Mouse (Mus musculus) liver, embryonic 15.5 days (tissue): ENCODE measurements at regions not wholly inside any gene's neighbourhood (a gene's known extent, or its start where the extent isn't known, plus 50 kb on each side); places are given as distances from the start of the nearest gene placed in this dataset.

Experiments
- ATAC-seq: fragments of 200-750 bp; cut with Nextera tagmentation; 2 replicates; pipeline ENCODE4 v1.8.0; 2017; ENCODE audit warnings: moderate number of reproducible peaks, mild to moderate bottlenecking, moderate library complexity; ENCODE audit not compliant: insufficient read depth
- H3K27ac ChIP-seq: fragments of 300-500 bp; sonication (generic); replicated peaks from 2 replicates; pipeline ENCODE4 v1.5.1; 2015; ENCODE audit warnings: mild to moderate bottlenecking, inconsistent platforms
- H3K27me3 ChIP-seq: fragments of 300-500 bp; sonication (generic); 2 replicates; pipeline ENCODE4 v1.6.1; 2015; ENCODE audit warnings: mild to moderate bottlenecking, inconsistent platforms
- H3K36me3 ChIP-seq: fragments of 300-500 bp; sonication (generic); replicated peaks from 2 replicates; pipeline ENCODE4 v1.6.1; 2015; ENCODE audit warnings: moderate library complexity, mild to moderate bottlenecking, inconsistent platforms
- H3K4me1 ChIP-seq: fragments of 300-500 bp; sonication (generic); replicated peaks from 2 replicates; pipeline ENCODE4 v1.6.1; 2015; ENCODE audit warnings: inconsistent platforms
- H3K4me2 ChIP-seq: fragments of 300-500 bp; sonication (generic); 2 replicates; pipeline ENCODE4 v1.6.1; 2015; ENCODE audit warnings: moderate library complexity, mild to moderate bottlenecking, inconsistent platforms
- H3K4me3 ChIP-seq: fragments of 300-500 bp; sonication (generic); replicated peaks from 2 replicates; pipeline ENCODE4 v1.5.1; 2015; ENCODE audit warnings: mild to moderate bottlenecking, inconsistent platforms
- H3K9ac ChIP-seq: fragments of 300-500 bp; sonication (generic); 2 replicates; pipeline ENCODE4 v1.6.1; 2015; ENCODE audit warnings: moderate library complexity, mild to moderate bottlenecking, inconsistent platforms
- H3K9me3 ChIP-seq: fragments of 300-500 bp; sonication (generic); replicated peaks from 2 replicates; pipeline ENCODE4 v1.6.1; 2016; ENCODE audit warnings: inconsistent platforms
- WGBS: fragments of 180-500 bp; shearing (Covaris S2); methylation state at CpG from one replicate; pipeline ENCODE4 v1.1.7; 2015; ENCODE audit warnings: mixed read lengths; ENCODE audit not compliant: insufficient replicate concordance; 5-methylcytosine and 5-hydroxymethylcytosine counted together

DNA sequence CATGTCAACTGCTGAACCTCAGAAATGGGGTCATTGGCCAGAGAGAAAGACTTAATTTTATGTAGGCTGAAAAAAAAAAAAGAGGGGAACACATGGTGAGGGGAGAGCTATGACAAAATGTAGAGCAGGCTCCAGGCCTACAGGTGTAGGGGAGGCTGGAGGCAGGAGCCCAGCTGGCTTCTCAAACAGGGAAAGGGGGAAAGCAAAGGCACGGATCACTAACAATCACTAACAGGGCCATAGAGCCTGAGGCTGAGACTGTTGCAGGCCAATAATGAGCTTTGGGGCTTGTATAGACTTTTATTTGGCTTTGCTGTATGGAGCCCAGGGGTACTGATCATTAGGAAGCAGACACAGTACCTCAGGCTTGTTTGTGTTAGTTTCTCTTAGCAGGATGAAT lies 777.9 kb downstream of the Epha4 start:
- no peaks in the 10 kb centered on the region for H3K36me3 ChIP-seq
- 69% methylated on average over 1 of the region's 1 CpGs for WGBS
- no peak overlapping the region for H3K4me3 ChIP-seq
- H3K9ac ChIP-seq, result no peak overlapping the region
- H3K4me2 ChIP-seq, result no peak overlapping the region
- no peaks in the 10 kb centered on the region for H3K4me1 ChIP-seq
- H3K27me3 ChIP-seq, result no peaks in the 10 kb centered on the region
- no peak for ATAC-seq
- H3K27ac ChIP-seq, result no peak overlapping the region
- H3K9me3 ChIP-seq, result no peaks in the 10 kb centered on the region

DNA sequence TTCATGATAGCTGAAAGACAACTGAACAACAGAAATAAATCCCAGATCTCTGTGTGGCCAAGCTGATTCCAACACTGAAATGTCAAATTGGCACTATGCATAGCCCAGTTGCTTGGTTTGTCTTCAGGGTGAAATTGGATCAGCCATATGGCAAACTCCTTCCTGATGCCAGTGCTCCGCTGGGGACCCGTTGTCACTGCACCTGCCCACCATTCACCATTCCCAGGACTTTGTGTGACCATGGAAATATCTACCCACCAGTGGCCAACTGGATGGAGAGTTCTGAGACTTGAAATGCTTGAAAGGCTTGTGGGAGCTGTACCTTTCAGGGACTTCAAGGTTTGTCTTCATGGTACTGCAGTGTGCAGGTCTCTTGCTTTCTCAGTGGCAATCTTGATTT lies 777.2 kb downstream of the Epha4 start:
- Histone ChIP-seq H3K9ac (no peak overlapping the region), H3K9me3 (no peaks in the 10 kb centered on the region), H3K4me2 (no peak overlapping the region), H3K36me3 (no peaks in the 10 kb centered on the region), H3K27ac (no peak overlapping the region), H3K4me1 (no peaks in the 10 kb centered on the region), H3K4me3 (no peak overlapping the region), H3K27me3 (no peaks in the 10 kb centered on the region)
- no peak for ATAC-seq
- 78% methylated on average over 2 of the region's 2 CpGs for WGBS

DNA sequence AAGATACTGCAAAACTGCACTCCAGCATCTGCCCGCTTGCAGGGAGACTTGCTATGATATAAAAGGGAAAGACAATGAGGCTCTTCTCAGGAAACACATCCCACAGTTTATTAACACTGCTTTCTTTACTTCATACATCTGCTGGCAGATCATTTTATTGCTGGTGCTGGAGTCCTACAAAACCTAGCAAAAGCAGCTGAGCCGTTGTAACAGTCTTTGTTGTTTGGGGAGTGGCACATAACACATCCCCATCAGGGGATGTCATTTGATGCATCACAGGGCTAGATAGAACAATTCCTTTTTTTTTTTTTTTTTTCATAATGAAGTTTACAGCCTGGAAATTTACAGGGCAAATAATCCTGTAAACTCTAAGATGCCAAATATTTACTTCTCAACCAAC lies 742.2 kb downstream of the Epha4 start:
- H3K4me2 ChIP-seq, result no peak overlapping the region
- H3K27ac ChIP-seq, result no peak overlapping the region
- no peaks in the 10 kb centered on the region for H3K9me3 ChIP-seq
- no peak for ATAC-seq
- H3K4me1 ChIP-seq, result no peaks in the 10 kb centered on the region
- no peaks in the 10 kb centered on the region for H3K36me3 ChIP-seq
- WGBS, result 65% methylated on average over 2 of the region's 2 CpGs
- H3K9ac ChIP-seq, result no peak overlapping the region
- H3K4me3 ChIP-seq, result no peak overlapping the region
- H3K27me3 ChIP-seq, result no peaks in the 10 kb centered on the region

DNA sequence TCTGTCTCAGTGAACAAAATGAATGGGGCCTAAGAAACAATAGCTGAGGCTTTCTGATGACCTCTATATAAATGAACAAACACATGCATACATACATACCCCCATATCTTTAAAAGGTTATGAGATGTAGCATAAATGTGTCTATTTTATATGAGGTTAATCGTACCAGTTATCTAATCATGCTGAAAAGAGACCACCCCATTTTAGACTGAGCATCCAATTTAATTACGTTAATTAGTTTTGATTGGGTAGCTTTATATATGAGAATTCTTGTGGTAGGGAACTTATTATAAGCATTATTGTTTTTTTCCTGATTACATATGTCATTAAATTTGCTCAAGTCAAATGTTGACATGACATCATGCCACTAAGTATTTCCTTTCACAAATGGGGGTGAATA lies 728.0 kb downstream of the Epha4 start:
- ATAC-seq, result no peak
- no peak overlapping the region for H3K4me2 ChIP-seq
- WGBS, result 62% methylated on average over 2 of the region's 2 CpGs

DNA sequence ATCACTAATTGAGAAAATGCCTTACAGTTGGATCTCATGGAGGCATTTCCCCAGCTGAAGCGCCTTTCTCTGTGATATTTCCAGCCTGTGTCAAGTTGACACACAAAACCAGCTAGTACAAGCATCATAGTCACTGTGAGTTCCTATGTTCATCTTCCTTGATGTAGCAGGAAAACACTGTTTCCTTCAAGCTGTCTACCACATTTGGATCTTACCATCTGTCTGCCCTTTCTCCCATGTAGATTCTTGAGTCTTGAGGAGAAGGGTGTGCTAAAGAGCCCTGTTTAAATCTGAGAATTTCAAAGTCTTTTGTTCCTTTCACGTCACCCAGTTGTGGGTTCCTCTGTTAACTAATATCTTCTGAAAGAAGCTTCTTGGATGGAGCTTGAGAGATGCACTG lies 721.5 kb downstream of the Epha4 start:
- Histone ChIP-seq H3K27ac (no peak overlapping the region), H3K4me2 (no peak overlapping the region), H3K4me1 (no peaks in the 10 kb centered on the region), H3K9ac (no peak overlapping the region), H3K4me3 (no peak overlapping the region), H3K36me3 (no peaks in the 10 kb centered on the region), H3K27me3 (no peaks in the 10 kb centered on the region), H3K9me3 (no peaks in the 10 kb centered on the region)
- WGBS, result 48% methylated on average over 2 of the region's 2 CpGs
- ATAC-seq, result no peak

More for the DNA sequence above, 728.0 kb downstream of the Epha4 start:
- Histone ChIP-seq H3K4me3 (no peak overlapping the region), H3K9me3 (no peaks in the 10 kb centered on the region), H3K27ac (no peak overlapping the region), H3K9ac (no peak overlapping the region), H3K36me3 (no peaks in the 10 kb centered on the region), H3K27me3 (no peaks in the 10 kb centered on the region), H3K4me1 (no peaks in the 10 kb centered on the region)

DNA sequence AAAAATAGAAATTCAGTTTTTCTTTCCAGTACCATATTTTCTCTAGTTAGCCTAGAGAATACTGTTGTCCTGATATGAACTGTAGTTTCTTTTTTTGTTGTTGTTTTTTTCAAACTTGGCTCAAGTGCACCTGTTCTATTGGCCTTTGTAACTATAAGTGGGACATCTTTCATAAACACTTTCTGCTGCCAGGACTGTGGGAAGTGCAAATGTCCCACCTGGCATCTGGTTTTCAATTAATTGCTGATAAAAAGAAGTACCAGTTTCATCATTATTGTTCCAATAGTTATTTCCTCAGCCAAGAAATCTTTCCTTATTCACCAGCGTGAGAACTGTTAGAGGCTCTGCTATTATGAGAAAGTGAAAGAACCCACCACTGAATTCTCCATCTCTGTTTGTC lies 695.0 kb downstream of the Epha4 start:
- H3K9me3 ChIP-seq, result no peaks in the 10 kb centered on the region
- WGBS, result 50% methylated on average over 1 of the region's 1 CpGs
- no peak for ATAC-seq

DNA sequence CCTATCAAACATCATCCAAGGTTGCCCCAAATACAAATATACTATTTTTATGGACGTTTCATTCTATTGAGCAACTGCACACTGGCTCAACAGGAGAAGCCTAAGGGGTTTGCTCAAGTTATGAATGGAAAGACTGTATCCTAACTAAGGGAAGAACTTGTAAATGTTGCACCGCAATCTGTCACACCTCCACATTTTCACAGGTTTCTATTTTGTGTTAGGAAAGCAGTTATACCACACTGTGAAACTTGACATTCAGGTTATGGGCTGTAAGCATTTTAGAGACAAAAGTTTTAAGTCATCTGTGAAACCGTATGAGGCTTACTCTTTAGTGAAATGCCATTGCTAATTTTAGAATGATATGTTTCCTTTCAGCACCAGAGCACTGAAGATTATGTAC lies 693.3 kb downstream of the Epha4 start:
- ATAC-seq, result no peak
- Histone ChIP-seq H3K9me3 (no peaks in the 10 kb centered on the region), H3K4me3 (no peak overlapping the region), H3K4me1 (no peaks in the 10 kb centered on the region), H3K27me3 (no peaks in the 10 kb centered on the region), H3K9ac (no peak overlapping the region), H3K36me3 (no peaks in the 10 kb centered on the region), H3K27ac (no peak overlapping the region), H3K4me2 (no peak overlapping the region)
- WGBS, result 44% methylated on average over 3 of the region's 3 CpGs

More for the DNA sequence above, 695.0 kb downstream of the Epha4 start:
- no peak overlapping the region for H3K4me2 ChIP-seq
- H3K9ac ChIP-seq, result no peak overlapping the region
- no peaks in the 10 kb centered on the region for H3K36me3 ChIP-seq
- no peaks in the 10 kb centered on the region for H3K4me1 ChIP-seq
- H3K27me3 ChIP-seq, result no peaks in the 10 kb centered on the region
- no peak overlapping the region for H3K27ac ChIP-seq
- H3K4me3 ChIP-seq, result no peak overlapping the region

DNA sequence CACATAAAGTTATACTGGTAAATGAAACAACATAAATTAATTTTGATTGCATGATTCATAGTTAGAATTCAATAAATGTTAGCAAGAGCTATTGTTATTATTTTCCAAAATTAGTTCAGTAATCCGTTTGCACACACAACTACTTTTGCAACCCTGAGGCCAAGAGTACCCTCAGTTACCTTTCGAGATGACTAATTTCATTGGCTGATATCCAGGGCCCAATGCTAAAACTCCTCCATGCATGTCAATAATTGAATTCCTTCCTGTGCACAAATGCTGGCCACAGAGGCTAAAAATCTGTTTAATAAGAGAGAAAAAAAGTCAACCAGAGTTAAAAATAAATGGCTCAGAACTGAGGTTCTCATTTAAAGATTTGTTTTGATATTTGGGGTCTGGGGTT lies 685.2 kb downstream of the Epha4 start:
- no peaks in the 10 kb centered on the region for H3K36me3 ChIP-seq
- no peak overlapping the region for H3K9ac ChIP-seq
- H3K27me3 ChIP-seq, result no peaks in the 10 kb centered on the region
- no peaks in the 10 kb centered on the region for H3K9me3 ChIP-seq
- WGBS, result 48% methylated on average over 2 of the region's 2 CpGs
- no peak overlapping the region for H3K4me2 ChIP-seq
- H3K27ac ChIP-seq, result no peak overlapping the region
- no peaks in the 10 kb centered on the region for H3K4me1 ChIP-seq
- H3K4me3 ChIP-seq, result no peak overlapping the region
- no peak for ATAC-seq

DNA sequence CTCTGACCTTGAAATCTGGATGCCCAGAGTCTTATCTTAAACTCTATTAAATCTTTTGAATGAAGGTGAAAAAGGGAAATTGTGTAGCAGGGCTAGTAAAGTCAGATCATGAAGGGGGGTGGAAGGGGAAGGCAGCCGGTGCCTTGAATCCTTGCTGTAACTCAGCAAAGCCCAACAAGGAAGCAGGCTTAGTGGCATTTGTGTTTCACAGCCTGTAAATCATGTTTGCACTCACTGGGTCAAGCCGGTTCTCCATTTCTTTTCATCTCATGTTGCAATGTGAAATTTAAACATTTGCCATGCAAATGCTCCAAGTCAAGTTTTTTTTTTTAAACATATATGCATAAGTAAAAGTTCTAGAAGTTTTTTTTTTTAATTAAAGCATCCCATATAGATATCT lies 682.6 kb downstream of the Epha4 start:
- no peak for ATAC-seq
- 29% methylated on average over 2 of the region's 2 CpGs for WGBS
- H3K9me3 ChIP-seq, result no peaks in the 10 kb centered on the region

DNA sequence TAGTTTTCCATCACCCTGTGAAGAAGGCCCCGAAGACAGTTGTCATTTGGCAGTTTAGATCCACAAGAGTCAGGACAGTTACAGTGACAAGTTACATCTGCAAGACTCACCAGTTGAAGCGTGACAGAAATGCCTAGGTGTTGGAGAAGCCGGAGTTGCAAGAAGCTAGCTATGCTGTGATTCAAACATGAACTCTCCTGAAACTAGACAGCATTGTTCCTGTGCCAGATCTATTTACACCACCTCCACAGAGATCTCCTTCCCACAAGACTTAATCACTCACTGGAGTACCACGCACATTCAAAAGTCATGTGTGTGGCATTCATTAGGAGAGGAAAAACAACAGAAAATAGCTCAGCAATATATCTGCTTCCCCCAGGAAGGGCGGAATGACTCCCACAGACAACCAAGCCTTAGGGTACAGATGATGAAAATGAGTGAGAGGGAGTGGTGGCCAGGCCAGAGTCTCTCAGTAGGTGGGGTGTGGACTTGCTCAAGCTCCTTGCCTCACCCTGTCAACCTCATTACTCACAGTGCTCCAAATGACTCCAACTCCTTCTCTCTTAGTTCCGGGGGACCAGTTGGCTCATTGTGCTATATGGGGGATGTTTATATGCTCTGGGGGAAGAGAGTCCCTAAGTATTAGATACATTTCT lies 679.7 kb downstream of the Epha4 start:
- no peaks in the 10 kb centered on the region for H3K4me1 ChIP-seq
- H3K9me3 ChIP-seq, result no peaks in the 10 kb centered on the region
- no peak overlapping the region for H3K4me2 ChIP-seq
- H3K27me3 ChIP-seq, result no peaks in the 10 kb centered on the region
- no peak for ATAC-seq
- no peak overlapping the region for H3K4me3 ChIP-seq
- no peaks in the 10 kb centered on the region for H3K36me3 ChIP-seq
- WGBS, result 53% methylated on average over 6 of the region's 6 CpGs
- H3K9ac ChIP-seq, result no peak overlapping the region
- no peak overlapping the region for H3K27ac ChIP-seq

More for the DNA sequence above, 682.6 kb downstream of the Epha4 start:
- Histone ChIP-seq H3K36me3 (no peaks in the 10 kb centered on the region), H3K27me3 (no peaks in the 10 kb centered on the region), H3K4me1 (no peaks in the 10 kb centered on the region), H3K27ac (no peak overlapping the region), H3K4me2 (no peak overlapping the region), H3K4me3 (no peak overlapping the region), H3K9ac (no peak overlapping the region)

DNA sequence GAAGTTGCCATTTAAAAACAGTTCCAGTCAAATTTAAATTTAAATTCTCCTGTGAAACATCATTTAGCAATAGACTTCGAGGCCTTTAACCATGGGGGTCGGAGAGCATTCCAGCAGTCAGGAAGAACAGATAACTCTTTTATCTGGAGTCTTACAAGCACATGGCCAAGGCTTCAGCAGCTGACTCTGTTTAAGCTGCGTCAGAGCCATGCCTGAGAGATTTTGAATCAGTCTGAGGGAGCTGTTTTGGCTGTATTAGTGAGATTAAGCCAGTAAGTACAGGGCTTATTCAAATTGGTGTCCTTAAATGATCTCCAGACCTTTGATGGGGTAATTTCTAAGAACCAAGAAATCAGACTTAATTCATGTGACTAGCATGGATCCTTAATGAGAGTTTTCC lies 665.5 kb downstream of the Epha4 start:
- no peak overlapping the region for H3K4me2 ChIP-seq
- H3K4me1 ChIP-seq, result no peaks in the 10 kb centered on the region
- H3K9ac ChIP-seq, result no peak overlapping the region
- WGBS, result 39% methylated on average over 3 of the region's 3 CpGs
- H3K9me3 ChIP-seq, result no peaks in the 10 kb centered on the region
- H3K4me3 ChIP-seq, result no peak overlapping the region
- ATAC-seq, result no peak
- no peaks in the 10 kb centered on the region for H3K27me3 ChIP-seq
- no peak overlapping the region for H3K27ac ChIP-seq
- no peaks in the 10 kb centered on the region for H3K36me3 ChIP-seq

DNA sequence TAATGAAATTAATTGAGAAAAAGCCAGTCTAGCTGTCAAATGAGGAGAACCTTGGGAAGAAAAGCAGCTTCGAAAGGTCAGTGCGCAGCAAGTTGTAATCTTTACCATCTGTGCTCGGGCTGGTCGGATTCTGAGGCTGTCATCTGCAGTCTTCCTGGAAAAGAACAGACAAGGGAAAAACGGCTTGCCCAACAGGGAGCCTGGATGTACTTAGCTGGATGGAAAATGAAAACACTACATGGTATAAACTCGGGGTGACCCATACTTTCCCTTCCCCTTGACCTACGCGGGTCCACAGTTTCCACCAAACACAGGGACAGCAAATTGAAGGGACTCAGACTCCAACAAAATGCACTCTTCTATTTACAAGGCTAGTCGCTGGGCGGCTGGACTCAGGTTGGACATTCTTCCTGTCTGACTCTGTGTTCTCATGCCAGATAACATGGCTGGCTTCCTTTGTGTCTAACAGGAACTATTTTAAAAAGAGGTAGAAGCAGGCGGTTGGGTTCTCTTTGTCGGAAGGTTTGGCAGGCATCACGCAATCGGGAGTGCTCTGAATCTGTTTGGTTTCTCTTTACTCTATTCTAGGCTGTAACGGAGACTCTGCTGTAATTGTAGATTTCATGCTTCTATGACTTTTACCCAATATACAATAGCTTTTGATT lies 648.5 kb downstream of the Epha4 start:
- no peak overlapping the region for H3K27ac ChIP-seq
- no peaks in the 10 kb centered on the region for H3K36me3 ChIP-seq
- no peak for ATAC-seq
- WGBS, result 63% methylated on average over 15 of the region's 15 CpGs
- H3K4me3 ChIP-seq, result no peak overlapping the region
- no peak overlapping the region for H3K9ac ChIP-seq
- no peaks in the 10 kb centered on the region for H3K9me3 ChIP-seq
- no peaks in the 10 kb centered on the region for H3K27me3 ChIP-seq
- no peaks in the 10 kb centered on the region for H3K4me1 ChIP-seq
- no peak overlapping the region for H3K4me2 ChIP-seq
